Mouse (Mus musculus) thymus, adult 2 months (tissue): Measurements from ENCODE around the gene Siah2. TPM values are rescaled to one million over a fixed set of nuclear protein-coding genes. Genes with fewer than 3 reads are reported as not detected.

Source experiments
- DNase-seq: peaks from one replicate; pipeline ENCODE4 v3.0.0; 2021
- H3K27ac ChIP-seq: fragments of 200-500 bp; 2 replicates; pipeline ENCODE4 v1.5.1; 2012; ENCODE audit warnings: low read length, control low read depth; ENCODE audit not compliant: control insufficient read depth, insufficient read depth
- H3K27me3 ChIP-seq: fragments of 200-500 bp; 2 replicates; pipeline ENCODE4 v1.6.1; 2012; ENCODE audit warnings: mild to moderate bottlenecking, low read length, moderate library complexity, mixed read lengths; ENCODE audit not compliant: control insufficient read depth, insufficient read depth
- H3K36me3 ChIP-seq: fragments of 200-500 bp; 2 replicates; pipeline ENCODE4 v1.6.1; 2012; ENCODE audit warnings: mild to moderate bottlenecking, low read length, moderate library complexity; ENCODE audit not compliant: control insufficient read depth, insufficient read depth
- H3K4me1 ChIP-seq: fragments of 200-500 bp; replicated peaks from 2 replicates; pipeline ENCODE4 v1.6.1; 2012; ENCODE audit warnings: low read length; ENCODE audit not compliant: control insufficient read depth, insufficient read depth
- H3K4me3 ChIP-seq: fragments of 200-500 bp; 2 replicates; pipeline ENCODE4 v1.5.1; 2012; ENCODE audit warnings: mild to moderate bottlenecking, low read length, control low read depth, moderate library complexity; ENCODE audit not compliant: control insufficient read depth, insufficient read depth
- CTCF ChIP-seq: fragments of 200-500 bp; IDR thresholded peaks from 2 replicates; pipeline ENCODE4 v1.5.1; 2012; ENCODE audit warnings: mild to moderate bottlenecking, control low read depth, low read length, moderate library complexity, borderline replicate concordance; ENCODE audit not compliant: control insufficient read depth, poor library complexity, insufficient read depth; ENCODE audit errors: extremely low read depth
- POLR2A ChIP-seq: fragments of 200-500 bp; IDR thresholded peaks from 2 replicates; pipeline ENCODE4 v1.6.1; 2012; ENCODE audit warnings: mild to moderate bottlenecking, low read length, control low read depth, moderate library complexity; ENCODE audit not compliant: control insufficient read depth, poor library complexity, insufficient read depth; ENCODE audit errors: extremely low read depth
- WGBS: fragments of 180-500 bp; shearing (Covaris S2); methylation state at CpG from one replicate; pipeline ENCODE4 v1.1.7; 2018; 5-methylcytosine and 5-hydroxymethylcytosine counted together
- polyA plus RNA-seq: library from polyadenylated mRNA; depleted of rRNA; stranded (reverse); fragments of >200 nt; gene quantifications from 2 replicates; pipeline ENCODE4 v1.2.3, GENCODE M21; 2012

Siah2 gene
- polyA plus RNA-seq, 1 experiment: 19.4 TPM

DNA sequence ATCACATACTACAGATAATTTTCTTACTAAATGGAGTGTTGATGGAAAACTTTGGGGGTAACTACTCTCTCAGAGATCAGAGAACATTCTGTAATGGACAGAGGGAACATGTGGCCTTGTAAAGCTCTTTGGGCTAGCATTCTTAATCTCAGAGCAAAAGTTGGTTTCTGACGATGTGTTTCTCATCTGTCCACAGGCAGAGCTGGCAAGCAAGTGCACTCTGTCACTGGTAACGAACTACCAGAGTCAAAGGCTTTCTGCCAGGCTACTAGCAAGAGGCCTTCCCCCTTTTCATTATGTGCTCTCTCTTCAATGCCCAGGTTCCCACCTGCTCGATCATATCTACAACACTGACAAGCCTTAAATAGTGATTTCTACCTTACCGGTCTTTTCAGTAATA is 9.9 kb downstream of the Siah2 start:
- no peak overlapping the region for H3K27ac ChIP-seq
- no peaks in the 10 kb centered on the region for H3K36me3 ChIP-seq
- H3K4me1 ChIP-seq: 0 out of 2 replicates have a peak, but pooled peaks cover 3% of the 10 kb centered on the region
- 95% methylated on average over 4 of the region's 4 CpGs for WGBS
- H3K4me3 ChIP-seq: no peak overlapping the region
- H3K27me3 ChIP-seq: no peaks in the 10 kb centered on the region
- no peak for DNase-seq
- TF ChIP-seq POLR2A (no peak), CTCF (no peak)

DNA sequence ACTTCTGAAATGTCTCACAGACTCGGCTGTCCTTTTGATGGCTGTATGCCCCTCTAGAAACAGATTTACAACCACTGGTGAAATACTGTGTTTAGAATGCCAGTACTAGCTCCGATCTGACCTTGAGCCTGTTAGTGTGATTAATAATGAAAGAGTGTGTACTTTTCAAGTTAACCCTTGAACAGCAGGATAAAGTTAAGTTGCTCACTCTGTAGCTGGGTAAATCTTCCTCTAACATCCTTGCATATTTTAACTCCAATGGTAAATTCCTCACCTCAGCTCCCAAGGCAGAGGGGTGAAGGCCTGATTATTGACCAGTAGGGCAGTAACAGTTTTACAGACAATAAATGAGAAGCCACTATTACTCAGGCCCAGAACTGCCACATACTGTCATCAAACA is 10.4 kb downstream of the Siah2 start:
- H3K4me3 ChIP-seq: no peak overlapping the region
- no peaks in the 10 kb centered on the region for H3K36me3 ChIP-seq
- H3K4me1 ChIP-seq: 0 out of 2 replicates have a peak, but pooled peaks cover 3% of the 10 kb centered on the region
- no peaks in the 10 kb centered on the region for H3K27me3 ChIP-seq
- DNase-seq: no peak
- 91% methylated on average over 2 of the region's 2 CpGs for WGBS
- TF ChIP-seq POLR2A: no peak
- no peak for TF ChIP-seq CTCF
- no peak overlapping the region for H3K27ac ChIP-seq

DNA sequence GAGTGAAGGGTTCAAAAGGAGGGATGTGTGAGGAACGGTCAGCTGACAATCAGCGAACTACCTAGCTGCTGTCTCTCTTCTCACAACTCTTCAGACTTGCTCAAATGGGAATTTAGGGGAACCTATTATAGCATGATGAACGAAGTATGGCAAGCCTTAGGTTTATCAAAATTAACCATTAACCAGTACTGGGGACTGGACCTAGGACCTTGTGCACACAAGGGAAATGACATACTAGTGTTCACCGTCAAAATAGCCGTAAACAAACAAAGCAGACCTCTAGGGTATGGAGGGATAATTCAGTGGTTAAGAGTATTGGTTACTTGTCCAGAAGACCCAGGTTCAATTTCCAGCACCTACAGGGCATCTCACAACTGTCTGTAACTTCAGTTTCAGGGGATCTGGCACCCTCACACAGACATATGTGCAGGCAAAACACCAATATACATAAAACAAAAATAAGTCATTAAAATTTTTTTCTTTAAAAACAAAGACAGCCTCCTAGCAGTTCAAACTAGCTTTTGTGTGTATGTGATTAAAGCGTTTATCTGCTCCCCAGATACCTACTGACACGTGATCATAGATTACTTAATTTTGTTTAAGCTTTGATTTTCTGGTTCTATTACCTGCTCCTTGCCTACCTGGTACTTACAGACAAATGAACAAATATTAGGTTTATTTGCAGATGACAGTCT is 11.1 kb downstream of the Siah2 start:
- WGBS: 94% methylated on average over 7 of the region's 7 CpGs
- Histone ChIP-seq H3K4me3 (no peak overlapping the region), H3K4me1 (0 out of 2 replicates have a peak, but pooled peaks cover 3% of the 10 kb centered on the region), H3K36me3 (no peaks in the 10 kb centered on the region), H3K27ac (no peak overlapping the region), H3K27me3 (no peaks in the 10 kb centered on the region)
- TF ChIP-seq POLR2A: no peak
- DNase-seq: no peak

DNA sequence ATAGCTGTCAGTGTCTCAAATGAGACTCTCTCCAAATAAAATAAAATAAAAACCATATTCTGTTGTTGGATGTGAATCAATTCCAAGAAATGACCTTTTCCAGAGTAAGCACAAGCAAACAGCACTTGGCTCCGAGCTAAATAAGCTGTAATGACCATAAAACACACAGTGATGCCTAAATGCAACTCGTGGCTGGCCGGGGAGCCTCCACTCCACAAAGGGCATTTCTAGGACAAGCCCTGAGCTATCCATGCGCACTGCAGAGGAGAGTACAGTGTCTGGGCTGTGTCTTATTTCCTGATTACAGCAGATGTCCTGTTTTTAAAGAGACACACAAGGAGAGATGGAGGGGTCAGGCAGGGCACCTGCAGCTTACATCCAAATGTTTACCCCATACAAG is 12.2 kb downstream of the Siah2 start:
- H3K27me3 ChIP-seq: no peaks in the 10 kb centered on the region
- H3K27ac ChIP-seq: no peak overlapping the region
- no peak overlapping the region for H3K4me3 ChIP-seq
- no peak for TF ChIP-seq CTCF
- TF ChIP-seq POLR2A: no peak
- H3K36me3 ChIP-seq: peaks cover 4% of the 10 kb centered on the region; the same call in 1 of the 2 replicates
- 0 out of 2 replicates have a peak, but pooled peaks cover 3% of the 10 kb centered on the region for H3K4me1 ChIP-seq
- WGBS: 89% methylated on average over 4 of the region's 4 CpGs
- no peak for DNase-seq

DNA sequence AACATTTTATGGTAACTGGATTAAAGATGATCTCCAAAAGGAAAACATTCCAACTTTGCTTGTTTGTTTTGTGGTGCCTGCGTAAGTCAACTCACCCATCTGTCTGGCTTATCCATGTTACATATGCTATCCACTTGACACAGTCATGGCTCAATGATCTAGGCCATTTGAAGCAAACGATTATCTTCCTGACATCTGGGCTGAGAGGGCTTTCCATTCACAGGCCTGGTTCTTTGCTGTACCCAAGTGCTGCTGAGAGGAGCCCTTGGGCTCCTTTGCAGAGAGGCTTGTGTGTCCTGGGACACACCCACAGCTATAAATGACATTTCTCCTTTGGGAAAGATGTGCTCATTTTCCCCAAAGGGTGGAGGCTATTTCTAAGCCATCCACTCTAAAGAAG is 13.3 kb downstream of the Siah2 start:
- DNase-seq: no peak
- TF ChIP-seq POLR2A (no peak), CTCF (no peak)
- 0 out of 2 replicates have a peak, but pooled peaks cover 3% of the 10 kb centered on the region for H3K4me1 ChIP-seq
- peaks cover 6% of the 10 kb centered on the region; the same call in 1 of the 2 replicates for H3K36me3 ChIP-seq
- 90% methylated on average over 2 of the region's 2 CpGs for WGBS
- no peaks in the 10 kb centered on the region for H3K27me3 ChIP-seq
- H3K4me3 ChIP-seq: no peak overlapping the region
- H3K27ac ChIP-seq: no peak overlapping the region

DNA sequence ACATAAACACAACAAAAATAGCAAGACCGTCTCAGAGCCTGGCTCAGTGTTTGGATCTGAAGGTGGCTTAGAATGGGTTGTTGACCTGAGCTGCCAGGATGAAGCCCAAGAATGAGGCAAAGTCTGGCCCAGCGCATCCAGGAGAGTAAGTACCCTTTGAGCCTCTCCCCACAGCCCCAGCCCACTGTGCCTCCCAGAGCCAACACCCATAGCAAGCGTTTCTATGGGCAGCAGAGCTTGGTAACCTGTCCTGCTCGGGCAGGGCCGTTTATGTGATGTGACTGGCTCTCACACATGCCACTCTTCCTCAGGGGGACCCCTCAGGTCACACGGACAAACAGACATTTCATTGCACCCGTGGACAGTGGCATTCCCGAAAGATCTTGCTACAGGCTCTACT is 13.8 kb downstream of the Siah2 start:
- 0 out of 2 replicates have a peak, but pooled peaks cover 3% of the 10 kb centered on the region for H3K4me1 ChIP-seq
- no peak overlapping the region for H3K27ac ChIP-seq
- WGBS: 91% methylated on average over 8 of the region's 8 CpGs
- H3K4me3 ChIP-seq: no peak overlapping the region
- peaks cover 6% of the 10 kb centered on the region; the same call in 1 of the 2 replicates for H3K36me3 ChIP-seq
- DNase-seq: no peak
- TF ChIP-seq CTCF (no peak), POLR2A (no peak)
- no peaks in the 10 kb centered on the region for H3K27me3 ChIP-seq
